Mouse (Mus musculus): ENCODE measurements around the gene Rab21. TPM values are rescaled to one million over a fixed set of nuclear protein-coding genes. Genes with fewer than 3 reads are reported as not detected.
"Not testable (repeated sequence)": the region's sequence is repeated elsewhere in the genome, so short reads cannot be mapped to it uniquely, and the experiment has no call there.

Gene Rab21
- polyA plus RNA-seq, 1 experiment from 2014 or later = 6.6 TPM

DNA sequence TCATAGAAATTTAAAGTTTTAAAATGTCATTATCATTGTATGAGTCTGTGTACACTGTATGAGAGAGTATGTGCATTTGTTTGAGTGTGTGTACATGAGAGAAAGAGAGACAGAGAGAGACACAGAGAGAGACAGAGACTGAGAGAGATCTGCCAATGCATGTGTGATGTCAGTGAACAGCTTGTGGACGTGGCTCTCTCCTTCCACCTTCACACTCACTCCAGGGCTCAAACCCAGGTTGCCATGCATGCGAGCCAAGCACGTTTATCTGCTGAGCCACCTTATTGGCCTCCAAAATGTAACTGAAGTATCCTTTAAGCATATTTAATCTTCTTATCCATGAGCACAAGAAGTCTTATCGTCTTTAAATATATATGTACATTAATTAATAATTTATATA lies 21.5 kb upstream of the Rab21 start:
- no peak overlapping the region for H3K4me3 ChIP-seq (ENCODE audit: low read depth, low read length)
- WGBS = 89% methylated on average over 4 of the region's 4 CpGs
- H3K27me3 ChIP-seq (ENCODE audit: control insufficient read depth, insufficient read depth, low read length) = no peaks in the 10 kb centered on the region
- H3K4me1 ChIP-seq (ENCODE audit: control insufficient read depth, insufficient read depth, low read length) = no peaks in the 10 kb centered on the region
- no peak overlapping the region for H3K9ac ChIP-seq (ENCODE audit: low read length)
- no peak for DNase-seq (ENCODE audit: low spot score)
- no peaks in the 10 kb centered on the region for H3K36me3 ChIP-seq (ENCODE audit: control insufficient read depth, insufficient read depth, low read length)
- H3K4me2 ChIP-seq (ENCODE audit: low read depth, severe bottlenecking) = no peak overlapping the region
- no peak overlapping the region for H3K27ac ChIP-seq (replicated peaks; ENCODE audit: low read depth, low read length)
- no peaks in the 10 kb centered on the region for H3K9me3 ChIP-seq (ENCODE audit: control insufficient read depth, low read length)
- no peak for ATAC-seq (ENCODE audit: insufficient number of reproducible peaks, low FRiP score, low TSS enrichment, low read depth)

DNA sequence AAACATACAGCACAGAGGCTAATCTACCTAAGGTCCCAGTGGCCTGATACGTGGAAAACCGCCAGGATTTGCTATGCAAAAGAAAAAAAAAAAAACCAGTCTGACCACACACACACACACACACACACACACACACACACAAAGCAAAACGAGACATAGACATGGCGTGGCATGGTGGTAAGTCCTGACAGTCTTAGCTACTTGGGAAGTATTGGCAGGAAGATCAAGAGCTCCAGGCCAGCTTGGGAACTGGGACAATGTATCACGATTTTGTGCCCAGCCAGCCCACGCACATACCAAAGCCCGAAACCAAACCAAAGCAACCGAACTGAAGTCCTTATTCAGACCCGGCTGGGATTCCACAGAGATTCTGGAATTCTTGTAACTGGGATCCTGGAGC lies 18.1 kb upstream of the Rab21 start:
- Histone ChIP-seq H3K27ac (replicated peaks; ENCODE audit: low read depth, low read length) (no peak overlapping the region), H3K9me3 (ENCODE audit: control insufficient read depth, low read length) (no peaks in the 10 kb centered on the region), H3K9ac (ENCODE audit: low read length) (no peak overlapping the region), H3K4me1 (ENCODE audit: control insufficient read depth, insufficient read depth, low read length) (no peaks in the 10 kb centered on the region), H3K27me3 (ENCODE audit: control insufficient read depth, insufficient read depth, low read length) (no peaks in the 10 kb centered on the region), H3K4me3 (ENCODE audit: low read depth, low read length) (no peak overlapping the region), H3K4me2 (ENCODE audit: low read depth, severe bottlenecking) (no peak overlapping the region), H3K36me3 (ENCODE audit: control insufficient read depth, insufficient read depth, low read length) (no peaks in the 10 kb centered on the region)
- DNase-seq (ENCODE audit: low spot score) (no peak), ATAC-seq (ENCODE audit: insufficient number of reproducible peaks, low FRiP score, low TSS enrichment, low read depth) (no peak)
- 89% methylated on average over 9 of the region's 9 CpGs for WGBS

DNA sequence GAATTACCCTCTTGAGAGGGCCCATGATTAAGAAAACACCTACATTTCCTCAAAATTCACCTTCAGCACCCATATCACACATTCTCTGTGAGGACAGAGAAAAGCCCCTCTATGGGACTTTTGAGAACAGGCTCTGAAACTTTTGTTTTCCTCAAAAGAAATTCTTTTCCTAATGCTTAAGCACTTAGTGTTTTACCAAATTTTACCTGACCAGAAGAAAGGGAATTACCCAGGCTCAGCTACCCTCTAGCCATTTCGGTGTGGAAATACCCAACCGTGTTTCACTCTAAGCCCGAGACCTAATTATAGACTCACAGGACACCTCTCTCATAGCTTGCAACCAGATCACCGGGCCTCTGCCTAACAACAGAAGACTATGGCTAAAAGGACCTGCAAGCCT lies 17.6 kb upstream of the Rab21 start:
- Histone ChIP-seq H3K4me2 (ENCODE audit: low read depth, severe bottlenecking) (no peak overlapping the region), H3K4me3 (ENCODE audit: low read depth, low read length) (no peak overlapping the region), H3K4me1 (ENCODE audit: control insufficient read depth, insufficient read depth, low read length) (no peaks in the 10 kb centered on the region), H3K36me3 (ENCODE audit: control insufficient read depth, insufficient read depth, low read length) (no peaks in the 10 kb centered on the region), H3K9ac (ENCODE audit: low read length) (no peak overlapping the region), H3K9me3 (ENCODE audit: control insufficient read depth, low read length) (no peaks in the 10 kb centered on the region), H3K27ac (replicated peaks; ENCODE audit: low read depth, low read length) (no peak overlapping the region), H3K27me3 (ENCODE audit: control insufficient read depth, insufficient read depth, low read length) (no peaks in the 10 kb centered on the region)
- DNase-seq (ENCODE audit: low spot score) (no peak), ATAC-seq (ENCODE audit: insufficient number of reproducible peaks, low FRiP score, low TSS enrichment, low read depth) (no peak)
- 76% methylated on average over 4 of the region's 4 CpGs for WGBS

DNA sequence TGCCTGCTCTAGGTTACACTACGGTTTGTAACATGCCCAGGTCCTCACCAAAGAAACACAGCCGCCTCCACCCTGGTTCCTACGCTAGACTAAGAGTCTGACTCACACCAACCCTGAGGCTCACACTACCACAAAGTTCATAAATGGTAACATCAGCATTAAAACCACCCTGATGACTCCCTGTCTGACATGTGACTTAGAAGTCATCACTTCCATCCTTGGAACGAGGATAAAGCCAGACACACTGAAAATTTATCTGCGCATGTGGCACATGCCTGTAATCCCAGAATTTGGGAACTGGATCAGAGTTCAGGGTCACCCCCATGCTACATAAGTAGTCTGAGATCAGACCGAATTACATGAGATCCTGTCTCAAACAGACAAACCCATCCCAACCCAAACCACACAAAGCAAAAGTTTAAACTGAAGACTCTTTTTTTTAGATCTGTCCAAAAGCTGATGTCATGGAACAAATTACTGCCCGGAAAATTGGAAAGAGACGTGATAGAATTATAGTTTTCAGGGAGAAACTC lies 17.1 kb upstream of the Rab21 start:
- 84% methylated on average over 8 of the region's 8 CpGs for WGBS
- Histone ChIP-seq H3K27me3 (ENCODE audit: control insufficient read depth, insufficient read depth, low read length) (no peaks in the 10 kb centered on the region), H3K4me1 (ENCODE audit: control insufficient read depth, insufficient read depth, low read length) (no peaks in the 10 kb centered on the region), H3K9ac (ENCODE audit: low read length) (no peak overlapping the region), H3K9me3 (ENCODE audit: control insufficient read depth, low read length) (no peaks in the 10 kb centered on the region), H3K36me3 (ENCODE audit: control insufficient read depth, insufficient read depth, low read length) (no peaks in the 10 kb centered on the region), H3K27ac (replicated peaks; ENCODE audit: low read depth, low read length) (no peak overlapping the region), H3K4me3 (ENCODE audit: low read depth, low read length) (no peak overlapping the region), H3K4me2 (ENCODE audit: low read depth, severe bottlenecking) (no peak overlapping the region)
- DNase-seq (ENCODE audit: low spot score) (no peak), ATAC-seq (ENCODE audit: insufficient number of reproducible peaks, low FRiP score, low TSS enrichment, low read depth) (no peak)

DNA sequence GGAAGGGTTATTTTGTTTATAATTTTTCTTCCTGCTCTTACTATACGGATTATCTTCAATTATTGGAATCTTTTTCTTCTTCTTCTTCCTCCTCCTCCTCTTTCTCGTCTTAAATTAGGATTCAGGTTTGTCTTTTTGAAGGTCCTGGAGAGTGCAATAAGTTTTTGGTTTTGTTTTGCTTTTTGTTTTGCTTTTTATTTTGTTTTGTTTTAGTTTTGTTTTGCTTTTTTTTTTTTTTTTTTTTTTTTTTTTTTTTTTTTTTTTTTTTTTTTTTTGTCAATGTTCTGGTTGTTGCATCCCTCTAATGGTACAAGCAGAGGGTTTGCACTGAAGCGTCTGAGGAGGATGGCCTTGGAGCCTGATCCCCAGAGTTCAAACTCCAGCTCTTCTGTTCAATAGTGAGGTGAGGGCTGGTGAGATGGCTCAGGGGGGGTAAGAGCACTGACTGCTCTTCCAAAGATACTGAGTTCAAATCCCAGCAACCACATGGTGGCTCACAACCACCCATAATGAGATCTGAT lies 13.7 kb upstream of the Rab21 start:
- DNase-seq (ENCODE audit: low spot score) = no peak
- no peak overlapping the region for H3K4me3 ChIP-seq (ENCODE audit: low read depth, low read length)
- 81% methylated on average over 3 of the region's 3 CpGs for WGBS
- no peak overlapping the region for H3K4me2 ChIP-seq (ENCODE audit: low read depth, severe bottlenecking)
- no peaks in the 10 kb centered on the region for H3K9me3 ChIP-seq (ENCODE audit: control insufficient read depth, low read length)
- H3K4me1 ChIP-seq (ENCODE audit: control insufficient read depth, insufficient read depth, low read length) = no peaks in the 10 kb centered on the region
- no peaks in the 10 kb centered on the region for H3K36me3 ChIP-seq (ENCODE audit: control insufficient read depth, insufficient read depth, low read length)
- H3K27ac ChIP-seq (replicated peaks; ENCODE audit: low read depth, low read length) = no peak overlapping the region
- no peak for ATAC-seq (ENCODE audit: insufficient number of reproducible peaks, low FRiP score, low TSS enrichment, low read depth)
- no peaks in the 10 kb centered on the region for H3K27me3 ChIP-seq (ENCODE audit: control insufficient read depth, insufficient read depth, low read length)
- no peak overlapping the region for H3K9ac ChIP-seq (ENCODE audit: low read length)

DNA sequence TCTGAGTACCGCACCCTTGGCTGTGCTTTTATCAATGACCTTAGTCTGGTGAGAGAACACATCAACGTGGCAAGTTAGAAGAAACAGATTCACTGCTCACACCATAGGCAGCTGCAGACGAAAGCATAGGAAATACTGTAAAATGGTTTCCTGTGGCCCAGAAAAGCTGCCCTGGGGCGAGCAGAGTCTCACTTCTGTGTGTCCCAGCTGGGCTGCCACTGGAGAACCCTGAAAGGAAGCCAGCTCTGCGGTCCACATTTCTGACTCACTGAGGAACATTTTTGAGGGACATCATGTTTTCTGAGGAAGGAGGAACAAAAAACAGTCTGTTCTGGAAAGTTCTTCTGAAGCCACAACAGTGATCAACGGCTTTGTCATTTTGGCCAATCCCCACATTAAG lies 13.1 kb upstream of the Rab21 start:
- WGBS = 70% methylated on average over 6 of the region's 6 CpGs
- H3K9ac ChIP-seq (ENCODE audit: low read length) = no peak overlapping the region
- no peak overlapping the region for H3K4me3 ChIP-seq (ENCODE audit: low read depth, low read length)
- H3K27me3 ChIP-seq (ENCODE audit: control insufficient read depth, insufficient read depth, low read length) = no peaks in the 10 kb centered on the region
- H3K4me2 ChIP-seq (ENCODE audit: low read depth, severe bottlenecking) = no peak overlapping the region
- H3K36me3 ChIP-seq (ENCODE audit: control insufficient read depth, insufficient read depth, low read length) = no peaks in the 10 kb centered on the region
- no peaks in the 10 kb centered on the region for H3K9me3 ChIP-seq (ENCODE audit: control insufficient read depth, low read length)
- DNase-seq (ENCODE audit: low spot score) (no peak), ATAC-seq (ENCODE audit: insufficient number of reproducible peaks, low FRiP score, low TSS enrichment, low read depth) (no peak)
- no peak overlapping the region for H3K27ac ChIP-seq (replicated peaks; ENCODE audit: low read depth, low read length)
- H3K4me1 ChIP-seq (ENCODE audit: control insufficient read depth, insufficient read depth, low read length) = no peaks in the 10 kb centered on the region

DNA sequence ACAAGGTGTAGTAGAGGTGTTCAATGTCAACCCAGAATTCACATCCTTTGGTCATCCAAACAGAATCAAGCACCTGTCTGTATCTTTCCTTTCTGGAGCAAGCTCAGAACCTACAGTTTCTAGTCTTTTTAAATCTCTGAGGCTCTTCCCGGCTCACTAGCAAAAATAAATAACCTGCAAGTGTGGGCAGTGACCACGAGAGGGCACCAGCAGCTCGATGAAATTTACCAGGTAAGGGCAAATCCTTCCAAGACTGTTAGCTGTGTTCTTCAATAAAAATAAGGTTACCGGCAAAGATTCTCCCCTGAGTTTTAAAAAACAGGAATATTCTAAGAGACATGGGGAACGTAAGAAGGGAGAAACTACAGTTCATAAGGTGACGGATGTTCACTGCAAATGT lies 7.9 kb upstream of the Rab21 start:
- Histone ChIP-seq H3K4me1 (ENCODE audit: control insufficient read depth, insufficient read depth, low read length) (no peaks in the 10 kb centered on the region), H3K4me3 (ENCODE audit: low read depth, low read length) (no peak overlapping the region), H3K27ac (replicated peaks; ENCODE audit: low read depth, low read length) (no peak overlapping the region), H3K9me3 (ENCODE audit: control insufficient read depth, low read length) (no peaks in the 10 kb centered on the region), H3K4me2 (ENCODE audit: low read depth, severe bottlenecking) (no peak overlapping the region), H3K36me3 (ENCODE audit: control insufficient read depth, insufficient read depth, low read length) (no peaks in the 10 kb centered on the region), H3K9ac (ENCODE audit: low read length) (no peak overlapping the region), H3K27me3 (ENCODE audit: control insufficient read depth, insufficient read depth, low read length) (no peaks in the 10 kb centered on the region)
- WGBS = 9% methylated on average over 6 of the region's 6 CpGs
- ATAC-seq (ENCODE audit: insufficient number of reproducible peaks, low FRiP score, low TSS enrichment, low read depth) (no peak), DNase-seq (ENCODE audit: low spot score) (peak; percentile 83)

DNA sequence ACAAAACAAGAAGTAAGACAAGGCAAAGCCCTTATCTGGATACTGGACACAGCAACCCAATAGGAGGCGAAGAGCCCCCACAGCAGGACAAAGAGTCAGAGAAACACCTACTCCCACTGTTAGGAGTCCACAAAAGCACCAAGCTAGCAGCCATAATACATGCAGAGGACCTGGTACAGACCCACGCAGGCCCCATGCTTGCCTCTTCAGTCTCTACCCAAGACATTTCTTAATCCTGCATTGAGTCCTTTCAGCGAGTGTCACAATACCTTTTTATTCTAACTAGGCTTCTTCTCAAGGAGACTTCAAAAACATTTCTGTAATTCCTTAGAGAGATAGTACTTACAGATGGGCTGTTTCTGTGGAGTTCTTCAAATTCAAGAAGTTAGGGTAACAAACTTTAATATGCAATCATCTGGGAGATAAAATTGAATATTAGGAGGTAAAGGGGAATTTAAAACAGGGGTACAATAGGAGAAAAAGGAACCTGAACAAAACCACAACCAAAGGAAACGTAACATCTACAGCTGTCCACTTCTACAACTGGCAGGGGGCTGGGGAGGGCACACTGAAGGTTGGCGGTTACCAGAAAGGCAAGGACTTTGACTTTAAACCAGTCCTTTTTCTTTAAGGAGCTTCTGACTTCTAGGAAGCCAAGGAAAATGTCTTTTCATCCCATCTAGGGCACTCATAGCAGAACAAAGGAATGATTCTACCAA lies 6.1 kb upstream of the Rab21 start:
- WGBS = 85% methylated on average over 5 of the region's 5 CpGs
- no peaks in the 10 kb centered on the region for H3K36me3 ChIP-seq (ENCODE audit: control insufficient read depth, insufficient read depth, low read length)
- H3K27me3 ChIP-seq (ENCODE audit: control insufficient read depth, insufficient read depth, low read length) = no peaks in the 10 kb centered on the region
- no peaks in the 10 kb centered on the region for H3K4me1 ChIP-seq (ENCODE audit: control insufficient read depth, insufficient read depth, low read length)
- no peaks in the 10 kb centered on the region for H3K9me3 ChIP-seq (ENCODE audit: control insufficient read depth, low read length)
- DNase-seq (ENCODE audit: low spot score) = no peak
- H3K27ac ChIP-seq (replicated peaks; ENCODE audit: low read depth, low read length) = no peak overlapping the region
- ATAC-seq (ENCODE audit: insufficient number of reproducible peaks, low FRiP score, low TSS enrichment, low read depth) = no peak
- no peak overlapping the region for H3K4me3 ChIP-seq (ENCODE audit: low read depth, low read length)
- no peak overlapping the region for H3K9ac ChIP-seq (ENCODE audit: low read length)
- no peak overlapping the region for H3K4me2 ChIP-seq (ENCODE audit: low read depth, severe bottlenecking)

DNA sequence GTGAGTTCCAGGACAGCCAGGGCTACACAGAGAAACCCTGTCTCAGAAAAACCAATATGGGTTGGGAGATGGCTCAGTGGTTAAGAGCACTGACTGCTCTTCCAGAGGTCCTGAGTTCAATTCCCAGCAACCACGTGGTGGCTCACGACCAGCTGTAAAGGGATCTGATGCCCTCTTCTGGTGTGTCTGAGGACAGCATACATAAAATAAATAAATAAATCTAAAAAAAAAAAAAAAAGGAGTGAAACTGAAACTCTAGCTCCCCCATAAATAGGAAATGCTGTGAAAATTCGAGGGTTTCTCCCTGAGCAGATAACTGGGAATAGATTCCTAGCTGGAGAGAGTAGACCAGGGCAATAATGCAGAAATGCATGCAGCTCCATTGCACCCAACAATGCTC lies 3.0 kb upstream of the Rab21 start:
- H3K9me3 ChIP-seq (ENCODE audit: control insufficient read depth, low read length); H3K4me1 ChIP-seq (ENCODE audit: control insufficient read depth, insufficient read depth, low read length); ATAC-seq (ENCODE audit: insufficient number of reproducible peaks, low FRiP score, low TSS enrichment, low read depth); DNase-seq (ENCODE audit: low spot score); H3K9ac ChIP-seq (ENCODE audit: low read length); H3K4me3 ChIP-seq (ENCODE audit: low read depth, low read length); H3K36me3 ChIP-seq (ENCODE audit: control insufficient read depth, insufficient read depth, low read length); H3K4me2 ChIP-seq (ENCODE audit: low read depth, severe bottlenecking); H3K27me3 ChIP-seq (ENCODE audit: control insufficient read depth, insufficient read depth, low read length); H3K27ac ChIP-seq (replicated peaks; ENCODE audit: low read depth, low read length): not testable (repeated sequence)
- WGBS = 70% methylated on average over 3 of the region's 3 CpGs

Measured in limb, embryonic 11.5 days (tissue).